Mouse (Mus musculus) stomach, postnatal 0 days (tissue): ENCODE measurements at regions not wholly inside any gene's neighbourhood (a gene's known extent, or its start where the extent isn't known, plus 50 kb on each side); places are given as distances from the start of the nearest gene placed in this dataset.

Experiments used
- CTCF ChIP-seq: IDR thresholded peaks from 2 replicates; pipeline ENCODE4 v1.5.1; 2016; ENCODE audit warnings: antibody characterized with exemption, low read depth, mild to moderate bottlenecking, moderate library complexity
- EP300 ChIP-seq: optimal IDR thresholded peaks from 2 replicates; pipeline ENCODE3; 2016; ENCODE audit warnings: antibody characterized with exemption

GRCm38 (mm10) chr12:16133253-16133652 lies 316.5 kb upstream of the Trib2 start:
- TF ChIP-seq EP300 (no peak), CTCF (no peak)
